Mouse (Mus musculus) forebrain, embryonic 14.5 days (tissue): ENCODE data around the gene Vars2. TPM values are rescaled to one million over a fixed set of nuclear protein-coding genes. Genes with fewer than 3 reads are reported as not detected.

Source experiments
- ATAC-seq: fragments of 200-750 bp; cut with Nextera tagmentation; 2 replicates; pipeline ENCODE4 v1.8.0; 2017; ENCODE audit warnings: mild to moderate bottlenecking, moderate library complexity
- DNase-seq: peaks from one replicate; pipeline ENCODE4 v3.0.0-alpha.2; 2015; ENCODE audit warnings: low spot score
- H3K27ac ChIP-seq: fragments of 300-500 bp; sonication (generic); 2 replicates; pipeline ENCODE4 v1.5.1; 2014; ENCODE audit warnings: low read depth, mild to moderate bottlenecking, control low read depth, low read length, moderate library complexity
- H3K27me3 ChIP-seq: fragments of 300-500 bp; sonication (generic); replicated peaks from 2 replicates; pipeline ENCODE4 v1.6.1; 2014; ENCODE audit warnings: low read length, control low read depth, mixed read lengths; ENCODE audit not compliant: control insufficient read depth, insufficient read depth
- H3K36me3 ChIP-seq: fragments of 300-500 bp; sonication (generic); 2 replicates; pipeline ENCODE4 v1.6.1; 2014; ENCODE audit warnings: low read length, control low read depth; ENCODE audit not compliant: control insufficient read depth, insufficient read depth
- H3K4me1 ChIP-seq: fragments of 300-500 bp; sonication (generic); 2 replicates; pipeline ENCODE4 v1.6.1; 2014; ENCODE audit warnings: antibody characterized with exemption, low read length, control low read depth; ENCODE audit not compliant: control insufficient read depth, insufficient read depth
- H3K4me2 ChIP-seq: fragments of 300-500 bp; sonication (generic); 2 replicates; pipeline ENCODE4 v1.6.1; 2014; ENCODE audit warnings: mild to moderate bottlenecking, control low read depth, low read length
- H3K4me3 ChIP-seq: fragments of 300-500 bp; sonication (generic); 2 replicates; pipeline ENCODE4 v1.5.1; 2014; ENCODE audit warnings: low read depth, low read length, control low read depth
- H3K9ac ChIP-seq: fragments of 300-500 bp; sonication (generic); 2 replicates; pipeline ENCODE4 v1.6.1; 2014; ENCODE audit warnings: mild to moderate bottlenecking, low read length, control low read depth, moderate library complexity
- H3K9me3 ChIP-seq: fragments of 300-500 bp; sonication (generic); replicated peaks from 2 replicates; pipeline ENCODE4 v1.6.1; 2016; ENCODE audit warnings: low read length, control low read depth, mixed read lengths; ENCODE audit not compliant: control insufficient read depth
- WGBS: fragments of 180-500 bp; shearing (Covaris S2); extraction: QIAGEN DNeasy Blood & Tissue Kit; methylation state at CpG from one replicate; pipeline ENCODE4 v1.1.7; 2014; 5-methylcytosine and 5-hydroxymethylcytosine counted together
- polyA plus RNA-seq: library from polyadenylated mRNA; unstranded; fragments of >200 nt; fragmentation: Nextera tagmentation; extraction: Ambion mirVana; gene quantifications from 2 replicates; pipeline ENCODE4 v1.2.1, GENCODE M21; 2014

The Vars2 gene
- polyA plus RNA-seq, 1 experiment from 2014 or later, result 9.3 TPM

GRCm38 (mm10) chr17:35697759-35698500 is 30.5 kb upstream of the Vars2 start:
- WGBS, result 0% methylated on average over 16 of the region's 16 CpGs
- Histone ChIP-seq H3K36me3 (peaks cover 26% of the 10 kb centered on the region), H3K4me2 (peak overlapping the region; percentile 71), H3K9me3 (no peaks in the 10 kb centered on the region), H3K27me3 (no peaks in the 10 kb centered on the region), H3K4me3 (peak overlapping the region; percentile 41), H3K4me1 (peaks cover 25% of the 10 kb centered on the region), H3K9ac (peak overlapping the region; percentile 78), H3K27ac (peak overlapping the region; percentile 99)
- peak; percentile 63 for ATAC-seq
- peak; percentile 84 for DNase-seq

GRCm38 (mm10) chr17:35697429-35697758 is 30.0 kb upstream of the Vars2 start:
- no peaks in the 10 kb centered on the region for H3K27me3 ChIP-seq
- peaks cover 31% of the 10 kb centered on the region for H3K36me3 ChIP-seq
- H3K27ac ChIP-seq, result peak overlapping the region; percentile 99
- H3K4me2 ChIP-seq, result peak overlapping the region; percentile 71
- 13% methylated on average over 1 of the region's 1 CpGs for WGBS
- H3K4me3 ChIP-seq, result peak overlapping the region; percentile 41
- peaks cover 25% of the 10 kb centered on the region for H3K4me1 ChIP-seq
- ATAC-seq, result no peak; the same call in 1 of the 2 replicates
- peak overlapping the region; percentile 78 for H3K9ac ChIP-seq
- H3K9me3 ChIP-seq, result no peaks in the 10 kb centered on the region
- no peak for DNase-seq

GRCm38 (mm10) chr17:35696691-35697090 is 29.3 kb upstream of the Vars2 start:
- H3K9ac ChIP-seq, result peak overlapping the region; percentile 78; the same call in 1 of the 2 replicates
- H3K4me2 ChIP-seq, result peak overlapping the region; percentile 71
- DNase-seq, result no peak
- no peaks in the 10 kb centered on the region for H3K9me3 ChIP-seq
- no peak for ATAC-seq
- H3K27me3 ChIP-seq, result no peaks in the 10 kb centered on the region
- 43% methylated on average over 6 of the region's 6 CpGs for WGBS
- peak overlapping the region; percentile 41 for H3K4me3 ChIP-seq
- peaks cover 38% of the 10 kb centered on the region for H3K36me3 ChIP-seq
- H3K27ac ChIP-seq, result no peak overlapping the region
- peaks cover 25% of the 10 kb centered on the region for H3K4me1 ChIP-seq

GRCm38 (mm10) chr17:35695289-35695688 is 27.9 kb upstream of the Vars2 start:
- no peak overlapping the region for H3K9ac ChIP-seq

GRCm38 (mm10) chr17:35693906-35694305 is 26.5 kb upstream of the Vars2 start:
- no peak overlapping the region for H3K9ac ChIP-seq
- ATAC-seq, result no peak

More at GRCm38 (mm10) chr17:35695289-35695688, 27.9 kb upstream of the Vars2 start:
- no peak for ATAC-seq
- H3K4me3 ChIP-seq, result no peak overlapping the region
- 98% methylated on average over 2 of the region's 2 CpGs for WGBS
- H3K4me1 ChIP-seq, result peaks cover 25% of the 10 kb centered on the region
- H3K4me2 ChIP-seq, result no peak overlapping the region
- no peaks in the 10 kb centered on the region for H3K27me3 ChIP-seq
- H3K9me3 ChIP-seq, result no peaks in the 10 kb centered on the region
- H3K27ac ChIP-seq, result no peak overlapping the region
- H3K36me3 ChIP-seq, result peaks cover 52% of the 10 kb centered on the region
- peak; percentile 54 for DNase-seq

GRCm38 (mm10) chr17:35692368-35692767 is 25.0 kb upstream of the Vars2 start:
- DNase-seq (no peak), ATAC-seq (no peak)
- no peaks in the 10 kb centered on the region for H3K27me3 ChIP-seq
- no peak overlapping the region for H3K4me3 ChIP-seq
- no peak overlapping the region for H3K27ac ChIP-seq
- H3K4me1 ChIP-seq, result peaks cover 8% of the 10 kb centered on the region
- 87% methylated on average over 4 of the region's 4 CpGs for WGBS
- H3K4me2 ChIP-seq, result no peak overlapping the region
- no peaks in the 10 kb centered on the region for H3K9me3 ChIP-seq
- no peak overlapping the region for H3K9ac ChIP-seq
- peaks cover 78% of the 10 kb centered on the region for H3K36me3 ChIP-seq

More at GRCm38 (mm10) chr17:35693906-35694305, 26.5 kb upstream of the Vars2 start:
- Histone ChIP-seq H3K36me3 (peaks cover 63% of the 10 kb centered on the region), H3K9me3 (no peaks in the 10 kb centered on the region), H3K4me3 (no peak overlapping the region), H3K4me2 (no peak overlapping the region), H3K27ac (no peak overlapping the region), H3K27me3 (no peaks in the 10 kb centered on the region), H3K4me1 (peaks cover 16% of the 10 kb centered on the region)
- no peak for DNase-seq
- 92% methylated on average over 5 of the region's 5 CpGs for WGBS

GRCm38 (mm10) chr17:35691811-35692210 is 24.4 kb upstream of the Vars2 start:
- Histone ChIP-seq H3K4me2 (no peak overlapping the region), H3K27me3 (no peaks in the 10 kb centered on the region), H3K4me3 (no peak overlapping the region), H3K4me1 (peaks cover 2% of the 10 kb centered on the region; the same call in 1 of the 2 replicates), H3K9ac (no peak overlapping the region), H3K27ac (no peak overlapping the region), H3K9me3 (no peaks in the 10 kb centered on the region), H3K36me3 (peaks cover 84% of the 10 kb centered on the region)
- WGBS, result 90% methylated on average over 4 of the region's 4 CpGs
- no peak for ATAC-seq
- DNase-seq, result no peak

GRCm38 (mm10) chr17:35689936-35690645 is 22.7 kb upstream of the Vars2 start:
- no peaks in the 10 kb centered on the region for H3K4me1 ChIP-seq
- H3K9ac ChIP-seq, result no peak overlapping the region
- ATAC-seq (no peak), DNase-seq (no peak)
- H3K4me3 ChIP-seq, result no peak overlapping the region
- no peaks in the 10 kb centered on the region for H3K9me3 ChIP-seq
- WGBS, result 92% methylated on average over 18 of the region's 18 CpGs
- no peak overlapping the region for H3K4me2 ChIP-seq
- H3K27ac ChIP-seq, result no peak overlapping the region
- no peaks in the 10 kb centered on the region for H3K27me3 ChIP-seq
- H3K36me3 ChIP-seq, result peaks cover 93% of the 10 kb centered on the region
